Mouse (Mus musculus): ENCODE measurements around the gene Atp7b.
A peak's percentile ranks its signal among the peaks of the same experiment; 100 is the strongest.

Gene Atp7b

GRCm38 (mm10) chr8:22059821-22060445 lies at the start of gene Atp7b:
Atp7b (minus strand) TSS chr8:22060305.
- peak; percentile 71 for DNase-seq (ENCODE audit: low read depth, low spot score)
- Histone ChIP-seq H3K27me3 (ENCODE audit: control insufficient read depth, insufficient read depth, low read length, poor library complexity, severe bottlenecking) (peaks cover 4% of the 10 kb centered on the region; the same call in 1 of the 2 replicates), H3K36me3 (ENCODE audit: control insufficient read depth, insufficient read depth, low read length, poor library complexity, severe bottlenecking) (peaks cover 2% of the 10 kb centered on the region)

- no peak for DNase-seq (ENCODE audit: low read depth, low spot score)
- no peaks in the 10 kb centered on the region for H3K27me3 ChIP-seq (ENCODE audit: control insufficient read depth, insufficient read depth, low read length, poor library complexity, severe bottlenecking)
- no peaks in the 10 kb centered on the region for H3K36me3 ChIP-seq (ENCODE audit: control insufficient read depth, insufficient read depth, low read length, poor library complexity, severe bottlenecking)
These were observed 46.9 kb upstream of the Atp7b start for GRCm38 (mm10) chr8:22107020-22107419.

- no peaks in the 10 kb centered on the region; the same call in 1 of the 2 replicates for H3K27me3 ChIP-seq (ENCODE audit: control insufficient read depth, insufficient read depth, low read length, poor library complexity, severe bottlenecking)
- peak; percentile 3 for DNase-seq (ENCODE audit: low read depth, low spot score)
- no peaks in the 10 kb centered on the region for H3K36me3 ChIP-seq (ENCODE audit: control insufficient read depth, insufficient read depth, low read length, poor library complexity, severe bottlenecking)
These were observed 31.5 kb upstream of the Atp7b start for GRCm38 (mm10) chr8:22091568-22091967.

- Histone ChIP-seq H3K27me3 (ENCODE audit: control insufficient read depth, insufficient read depth, low read length, poor library complexity, severe bottlenecking) (no peaks in the 10 kb centered on the region; the same call in 1 of the 2 replicates), H3K36me3 (ENCODE audit: control insufficient read depth, insufficient read depth, low read length, poor library complexity, severe bottlenecking) (no peaks in the 10 kb centered on the region)
- no peak for DNase-seq (ENCODE audit: low read depth, low spot score)
These were observed 29.1 kb upstream of the Atp7b start for GRCm38 (mm10) chr8:22089226-22089625.

- Histone ChIP-seq H3K27me3 (ENCODE audit: control insufficient read depth, insufficient read depth, low read length, poor library complexity, severe bottlenecking) (no peaks in the 10 kb centered on the region), H3K36me3 (ENCODE audit: control insufficient read depth, insufficient read depth, low read length, poor library complexity, severe bottlenecking) (no peaks in the 10 kb centered on the region)
- no peak for DNase-seq (ENCODE audit: low read depth, low spot score)
These were observed 19.4 kb upstream of the Atp7b start for GRCm38 (mm10) chr8:22079313-22080007.

- Histone ChIP-seq H3K27me3 (ENCODE audit: control insufficient read depth, insufficient read depth, low read length, poor library complexity, severe bottlenecking) (peaks cover 4% of the 10 kb centered on the region; the same call in 1 of the 2 replicates), H3K36me3 (ENCODE audit: control insufficient read depth, insufficient read depth, low read length, poor library complexity, severe bottlenecking) (peaks cover 8% of the 10 kb centered on the region)
- no peak for DNase-seq (ENCODE audit: low read depth, low spot score)
These were observed 1.0 kb upstream of the Atp7b start for GRCm38 (mm10) chr8:22061126-22061525.

DNA sequence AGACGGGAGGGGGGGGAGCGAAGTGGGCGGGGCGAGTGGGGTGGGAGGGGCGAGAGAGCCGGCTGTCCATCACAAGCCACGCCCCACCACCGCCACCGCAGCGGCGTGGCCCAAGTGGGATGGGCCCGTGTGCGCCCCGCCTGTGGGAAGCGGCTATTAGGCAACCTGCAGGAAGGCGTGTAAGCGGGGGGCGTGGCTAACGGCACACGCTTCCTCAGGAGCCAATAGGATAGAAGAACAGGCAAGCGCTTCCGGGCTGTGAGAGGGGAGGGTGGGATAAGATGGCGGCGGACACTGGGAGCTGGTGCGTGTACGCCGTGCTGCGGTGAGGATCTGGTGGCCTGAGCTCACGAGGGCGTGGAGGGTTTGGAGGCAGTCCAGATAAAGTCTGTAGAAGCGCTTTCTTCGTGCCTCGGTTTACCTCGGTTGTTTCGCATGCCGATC lies 363 bp upstream of the Atp7b start, which contains the start of gene Alg11:
TSS of gene Alg11 (plus strand) at position 276 of the 444 bp plus-strand sequence.
- peaks cover 4% of the 10 kb centered on the region; the same call in 1 of the 2 replicates for H3K27me3 ChIP-seq (ENCODE audit: control insufficient read depth, insufficient read depth, low read length, poor library complexity, severe bottlenecking)

DNA sequence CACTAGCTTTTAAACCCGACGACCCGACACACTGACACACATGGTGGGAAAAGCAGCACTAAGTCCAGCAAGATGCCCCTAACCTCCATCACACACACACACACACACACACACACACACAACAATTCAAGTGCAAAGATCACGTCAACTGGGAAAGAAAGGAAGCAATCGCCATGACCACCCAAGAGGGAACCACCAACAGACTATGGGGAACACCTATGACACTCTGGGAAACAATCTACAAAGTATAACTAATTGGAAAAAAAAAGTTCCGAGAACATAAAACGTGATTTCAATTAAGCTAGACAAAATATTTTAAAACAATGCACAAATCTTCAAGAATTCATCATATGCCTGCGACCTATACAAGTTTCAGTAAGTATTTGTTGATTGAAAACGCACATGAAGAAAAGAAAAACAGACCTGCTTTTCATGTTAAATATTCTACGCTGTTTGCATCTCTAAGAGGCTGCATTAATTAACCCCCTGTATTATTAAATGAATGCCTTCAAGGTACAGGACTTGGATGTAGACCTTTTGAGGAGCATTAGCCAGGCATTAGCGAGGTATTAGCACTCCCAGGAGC lies 859 bp downstream of the Atp7b start:
- H3K27me3 ChIP-seq (ENCODE audit: control insufficient read depth, insufficient read depth, low read length, poor library complexity, severe bottlenecking): peaks cover 4% of the 10 kb centered on the region; the same call in 1 of the 2 replicates
- peak; percentile 3 for DNase-seq (ENCODE audit: low read depth, low spot score)
- peaks cover 2% of the 10 kb centered on the region; the same call in 1 of the 2 replicates for H3K36me3 ChIP-seq (ENCODE audit: control insufficient read depth, insufficient read depth, low read length, poor library complexity, severe bottlenecking)

More for the DNA sequence above, 363 bp upstream of the Atp7b start, which contains the start of gene Alg11:
- H3K36me3 ChIP-seq (ENCODE audit: control insufficient read depth, insufficient read depth, low read length, poor library complexity, severe bottlenecking): peaks cover 3% of the 10 kb centered on the region
- peak; percentile 99 for DNase-seq (ENCODE audit: low read depth, low spot score)

GRCm38 (mm10) chr8:22058368-22058767 lies 1.7 kb downstream of the Atp7b start:
- DNase-seq (ENCODE audit: low read depth, low spot score): no peak
- peaks cover 2% of the 10 kb centered on the region; the same call in 1 of the 2 replicates for H3K36me3 ChIP-seq (ENCODE audit: control insufficient read depth, insufficient read depth, low read length, poor library complexity, severe bottlenecking)
- H3K27me3 ChIP-seq (ENCODE audit: control insufficient read depth, insufficient read depth, low read length, poor library complexity, severe bottlenecking): peaks cover 4% of the 10 kb centered on the region; the same call in 1 of the 2 replicates

DNA sequence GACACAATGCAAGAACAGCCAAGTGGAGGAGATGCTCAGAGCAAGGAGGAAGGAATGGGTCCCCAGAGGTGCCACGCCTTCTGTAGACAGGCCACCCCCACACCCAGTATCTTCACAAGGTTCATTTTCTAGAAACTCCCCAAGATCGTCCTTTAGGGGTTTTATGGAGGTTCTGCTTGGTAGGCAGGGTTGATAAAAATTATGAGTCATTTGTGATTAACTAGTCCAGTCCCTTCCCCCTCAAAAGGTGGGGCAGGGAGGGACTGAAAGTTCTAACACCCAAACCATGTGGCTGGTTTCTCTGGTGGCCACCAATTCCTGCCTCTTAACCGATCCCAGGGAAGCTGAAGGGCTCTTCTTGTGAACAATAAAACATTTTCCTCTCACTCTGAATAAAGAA lies 3.3 kb downstream of the Atp7b start:
- H3K27me3 ChIP-seq (ENCODE audit: control insufficient read depth, insufficient read depth, low read length, poor library complexity, severe bottlenecking): peaks cover 4% of the 10 kb centered on the region; the same call in 1 of the 2 replicates
- no peaks in the 10 kb centered on the region for H3K36me3 ChIP-seq (ENCODE audit: control insufficient read depth, insufficient read depth, low read length, poor library complexity, severe bottlenecking)
- DNase-seq (ENCODE audit: low read depth, low spot score): no peak

- H3K27me3 ChIP-seq (ENCODE audit: control insufficient read depth, insufficient read depth, low read length, poor library complexity, severe bottlenecking): peaks cover 4% of the 10 kb centered on the region; the same call in 1 of the 2 replicates
- no peak for DNase-seq (ENCODE audit: low read depth, low spot score)
- no peaks in the 10 kb centered on the region for H3K36me3 ChIP-seq (ENCODE audit: control insufficient read depth, insufficient read depth, low read length, poor library complexity, severe bottlenecking)
These were observed 4.6 kb downstream of the Atp7b start for GRCm38 (mm10) chr8:22055492-22055877.

- Histone ChIP-seq H3K27me3 (ENCODE audit: control insufficient read depth, insufficient read depth, low read length, poor library complexity, severe bottlenecking) (peaks cover 3% of the 10 kb centered on the region; the same call in 1 of the 2 replicates), H3K36me3 (ENCODE audit: control insufficient read depth, insufficient read depth, low read length, poor library complexity, severe bottlenecking) (no peaks in the 10 kb centered on the region)
- DNase-seq (ENCODE audit: low read depth, low spot score): no peak
These were observed 5.2 kb downstream of the Atp7b start for GRCm38 (mm10) chr8:22054674-22055491.

DNA sequence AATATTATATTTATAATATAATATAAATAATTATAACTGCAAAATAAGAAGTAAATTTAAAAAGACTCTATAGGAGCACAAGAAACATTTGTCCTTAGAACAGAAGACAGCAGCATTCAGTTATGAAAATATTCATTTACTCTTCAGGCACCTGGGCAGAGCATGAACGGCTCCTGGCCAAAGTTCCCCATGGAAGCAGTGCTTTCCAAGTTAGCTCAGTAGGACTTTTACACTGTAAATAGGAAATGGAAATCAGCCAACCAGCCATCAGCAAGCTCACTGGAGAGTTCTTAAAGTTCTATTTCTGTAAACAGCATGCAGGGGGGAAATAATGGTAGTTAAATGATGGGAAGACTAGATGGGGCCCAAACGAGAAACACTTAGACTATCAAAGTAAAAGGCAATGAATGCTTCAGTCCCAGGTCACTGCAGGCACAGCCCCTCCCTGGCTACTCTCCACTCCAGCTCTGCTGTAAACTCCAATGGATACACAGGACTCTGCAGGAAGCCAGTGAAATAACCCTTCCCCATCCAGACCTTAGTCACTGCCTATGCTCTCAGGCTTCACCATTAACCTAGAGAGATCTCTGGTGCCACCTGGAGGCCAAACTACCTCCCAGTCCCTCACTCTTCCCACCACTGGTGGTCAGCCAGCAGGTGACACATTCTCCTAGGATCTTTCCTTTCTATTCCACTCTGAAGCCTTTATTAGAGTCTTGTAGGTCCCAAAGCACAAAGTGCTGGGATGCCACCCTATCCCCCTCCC lies 12.2 kb downstream of the Atp7b start:
- DNase-seq (ENCODE audit: low read depth, low spot score): peak; percentile 55
- no peaks in the 10 kb centered on the region for H3K27me3 ChIP-seq (ENCODE audit: control insufficient read depth, insufficient read depth, low read length, poor library complexity, severe bottlenecking)
- H3K36me3 ChIP-seq (ENCODE audit: control insufficient read depth, insufficient read depth, low read length, poor library complexity, severe bottlenecking): no peaks in the 10 kb centered on the region

GRCm38 (mm10) chr8:22043706-22044105 lies 16.4 kb downstream of the Atp7b start:
- no peaks in the 10 kb centered on the region for H3K36me3 ChIP-seq (ENCODE audit: control insufficient read depth, insufficient read depth, low read length, poor library complexity, severe bottlenecking)
- no peak for DNase-seq (ENCODE audit: low read depth, low spot score)
- no peaks in the 10 kb centered on the region for H3K27me3 ChIP-seq (ENCODE audit: control insufficient read depth, insufficient read depth, low read length, poor library complexity, severe bottlenecking)
